Mouse (Mus musculus): ENCODE data around the gene Myh10. TPM values are rescaled to one million over a fixed set of nuclear protein-coding genes. Genes with fewer than 3 reads are reported as not detected.

Myh10 gene
- total RNA-seq, 1 experiment from 2014 or later = 31.8 TPM

GRCm38 (mm10) chr11:68748121-68748520 lies 56.8 kb downstream of the Myh10 start:
- DNase-seq = no peak

GRCm38 (mm10) chr11:68750206-68750605 lies 58.8 kb downstream of the Myh10 start:
- no peak for DNase-seq

- peak; percentile 21 for DNase-seq
These were observed 59.6 kb downstream of the Myh10 start for GRCm38 (mm10) chr11:68750938-68751337.

- no peak for DNase-seq
These were observed 62.9 kb downstream of the Myh10 start for GRCm38 (mm10) chr11:68754283-68754682.

- DNase-seq = no peak
These were observed 65.3 kb downstream of the Myh10 start for GRCm38 (mm10) chr11:68756456-68757348.

- DNase-seq = no peak
These were observed 68.3 kb downstream of the Myh10 start for GRCm38 (mm10) chr11:68759691-68760090.

GRCm38 (mm10) chr11:68761155-68761554 lies 69.8 kb downstream of the Myh10 start:
- no peak for DNase-seq

DNA sequence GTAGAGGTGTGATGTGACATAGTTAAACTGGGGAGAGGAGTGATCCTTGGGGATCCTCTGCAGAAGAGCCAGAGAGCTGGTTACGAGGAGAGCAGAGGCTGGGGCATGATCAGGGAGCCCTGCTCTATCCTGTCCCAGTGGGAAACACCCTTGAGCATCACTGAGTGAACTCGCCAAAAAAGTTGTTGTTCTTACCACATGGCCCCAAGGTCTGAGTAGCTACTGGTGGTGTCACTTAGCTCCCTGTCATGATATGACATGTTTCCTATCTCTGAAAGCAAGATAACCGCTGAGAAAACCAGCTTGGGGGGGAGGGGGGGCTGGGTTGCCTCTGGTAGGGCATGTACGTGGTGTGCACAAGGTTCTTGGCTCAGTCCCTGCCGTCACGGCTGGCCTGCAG lies 70.3 kb downstream of the Myh10 start:
- no peak for DNase-seq

- no peak for DNase-seq
These were observed 73.3 kb downstream of the Myh10 start for GRCm38 (mm10) chr11:68764622-68765021.

DNA sequence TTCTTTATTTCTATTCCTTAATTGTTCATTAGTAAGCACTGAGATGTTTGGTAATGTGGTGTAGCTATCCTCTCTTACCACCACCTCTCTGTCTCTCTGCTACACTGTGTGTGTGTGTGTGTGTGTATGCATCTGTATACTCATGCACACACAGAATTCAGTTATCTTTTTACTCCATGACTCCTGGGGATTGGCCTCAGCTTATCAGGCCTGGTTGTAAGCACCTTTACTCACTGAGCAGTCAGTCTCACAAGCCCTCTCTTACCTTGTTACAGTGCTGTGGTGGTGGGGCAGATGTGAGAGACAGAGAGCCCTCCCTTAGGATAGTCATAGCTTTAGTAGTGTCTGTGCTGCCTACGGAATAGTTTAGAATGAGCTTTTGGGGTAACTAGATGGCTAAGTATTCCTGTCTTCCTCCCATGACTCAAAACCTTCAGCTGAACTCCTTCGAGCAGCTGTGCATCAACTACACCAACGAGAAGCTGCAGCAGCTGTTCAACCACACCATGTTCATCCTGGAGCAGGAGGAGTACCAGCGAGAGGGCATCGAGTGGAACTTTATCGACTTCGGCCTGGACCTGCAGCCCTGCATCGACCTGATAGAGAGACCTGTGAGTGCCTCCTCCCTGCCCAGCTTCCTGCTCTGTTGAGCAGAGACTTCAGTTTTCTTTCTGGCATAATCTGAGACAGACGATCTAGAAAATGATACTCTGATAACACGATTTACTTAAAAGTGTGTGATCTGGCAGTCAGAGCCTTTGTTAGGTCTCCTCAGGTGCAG lies 76.6 kb downstream of the Myh10 start:
- DNase-seq = no peak

DNA sequence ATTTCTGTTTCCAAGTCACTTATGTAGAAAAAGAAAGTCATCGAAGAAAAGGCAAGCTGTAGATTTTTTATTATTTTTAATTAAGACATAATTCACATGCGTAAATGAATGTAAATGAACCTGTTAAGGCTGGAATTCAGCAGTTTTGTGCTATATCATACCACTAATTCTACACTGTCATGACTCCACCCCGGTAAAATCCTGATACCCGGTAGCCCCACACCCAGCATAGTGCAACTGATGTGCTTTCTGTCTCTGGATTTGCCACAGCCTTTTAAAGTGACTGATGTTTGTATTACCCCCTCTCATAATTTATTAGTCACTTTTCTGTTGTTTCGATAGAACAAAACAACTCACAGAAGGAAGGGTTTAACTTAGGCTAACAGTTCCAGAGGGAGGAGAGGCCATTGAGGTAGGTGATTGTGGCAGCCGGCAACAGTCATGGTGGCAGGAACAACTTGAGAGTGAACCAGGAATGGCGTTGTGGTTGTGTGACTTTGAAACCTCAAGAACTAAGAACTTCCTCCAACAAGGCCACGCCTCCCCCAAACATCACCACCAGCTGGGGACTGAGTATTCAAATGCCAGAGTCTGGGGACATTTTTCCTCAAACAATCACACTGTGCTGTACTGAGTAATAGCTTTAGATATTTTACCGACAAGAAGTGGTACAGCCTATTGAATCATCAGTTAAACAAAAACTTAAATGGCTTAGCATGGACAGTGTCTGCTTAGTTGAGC lies 78.6 kb downstream of the Myh10 start:
- no peak for DNase-seq

GRCm38 (mm10) chr11:68776147-68776655 lies 84.8 kb downstream of the Myh10 start:
- DNase-seq = no peak

GRCm38 (mm10) chr11:68777933-68778332 lies 86.6 kb downstream of the Myh10 start:
- no peak for DNase-seq

- DNase-seq = no peak
These were observed 87.5 kb downstream of the Myh10 start for GRCm38 (mm10) chr11:68778855-68779254.

DNA sequence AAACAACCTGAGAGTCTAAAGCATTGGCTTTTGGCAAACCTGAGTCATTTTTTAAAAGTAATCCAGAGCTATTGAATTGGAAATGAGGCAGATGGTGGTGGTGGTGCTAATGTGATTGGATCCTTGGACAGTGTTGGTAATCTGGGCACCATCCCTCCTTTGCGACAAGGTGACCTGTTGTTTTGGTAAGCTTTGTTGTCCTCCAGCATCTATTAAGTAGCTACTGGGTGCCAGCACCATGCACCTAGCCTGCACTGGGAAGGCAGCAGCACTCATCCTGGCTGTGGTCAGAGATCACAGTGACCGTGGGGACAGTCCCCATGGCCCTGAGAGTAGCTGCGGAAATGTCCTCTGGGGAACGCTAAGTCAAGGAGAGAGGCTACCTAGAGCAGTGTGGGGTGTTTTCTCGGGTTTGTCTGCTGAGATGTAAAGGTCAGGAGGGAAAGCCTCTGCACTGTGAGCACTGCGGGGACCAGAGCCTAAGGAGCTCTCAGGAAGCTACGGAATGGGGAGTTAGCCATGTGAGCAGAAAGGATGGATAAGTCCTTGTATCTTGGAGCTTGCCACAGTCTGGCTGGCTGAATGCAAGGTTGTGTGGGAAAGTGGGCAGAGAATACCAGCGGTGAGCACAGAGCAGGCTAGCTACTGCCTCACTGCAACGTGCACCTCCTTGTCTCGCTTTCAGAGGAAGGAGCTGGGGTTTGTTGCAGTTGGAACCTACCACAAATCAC lies 88.5 kb downstream of the Myh10 start:
- no peak for DNase-seq

DNA sequence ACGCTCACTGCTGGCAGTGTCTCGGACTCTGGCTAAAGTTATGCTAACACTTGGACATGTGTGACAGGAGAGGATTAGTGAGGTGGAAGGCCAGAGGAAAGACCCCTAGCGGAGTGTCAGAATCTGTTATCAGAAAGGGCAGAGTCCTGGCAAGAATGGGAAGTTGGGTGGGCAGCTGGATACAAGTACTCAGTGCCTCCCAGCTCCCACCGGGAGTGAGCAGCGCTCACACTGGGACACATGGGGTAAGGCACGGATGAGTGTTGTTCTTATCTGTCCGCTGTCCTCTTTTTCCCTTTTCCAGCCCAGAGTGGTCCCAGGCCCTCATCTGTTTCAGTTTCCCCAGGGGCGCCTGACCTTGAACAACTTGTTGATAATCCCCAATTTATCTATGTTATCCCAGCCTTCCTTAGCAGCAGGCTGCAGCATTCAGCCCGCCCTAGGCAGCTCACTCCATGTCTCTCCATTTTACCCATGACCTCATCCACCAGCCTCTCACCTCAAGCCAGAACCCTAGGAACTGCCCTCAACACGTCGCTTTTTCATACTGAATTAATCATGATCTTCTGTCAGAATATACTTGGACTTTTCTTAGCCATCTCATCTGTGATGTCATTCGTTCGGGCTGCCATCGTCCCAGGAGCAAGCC lies 89.2 kb downstream of the Myh10 start:
- DNase-seq = no peak

GRCm38 (mm10) chr11:68782336-68782735 lies 91.0 kb downstream of the Myh10 start:
- no peak for DNase-seq

DNA sequence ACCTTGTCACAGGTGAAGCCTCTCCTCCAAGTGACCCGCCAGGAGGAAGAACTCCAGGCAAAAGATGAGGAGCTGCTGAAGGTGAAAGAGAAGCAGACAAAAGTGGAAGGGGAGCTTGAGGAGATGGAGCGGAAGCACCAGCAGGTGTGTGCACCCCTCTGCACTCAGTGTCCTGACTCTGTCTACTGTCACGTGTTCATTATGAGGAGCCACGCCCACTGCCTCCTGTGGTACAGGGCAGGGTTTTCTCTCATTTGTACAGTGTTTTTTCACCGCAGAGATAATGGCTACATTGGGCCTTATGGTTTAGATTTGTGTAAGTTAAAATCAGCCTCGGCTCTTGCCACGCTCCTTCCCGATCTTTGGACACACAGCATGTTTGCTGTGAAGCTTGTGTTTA lies 94.5 kb downstream of the Myh10 start:
- no peak for DNase-seq

DNA sequence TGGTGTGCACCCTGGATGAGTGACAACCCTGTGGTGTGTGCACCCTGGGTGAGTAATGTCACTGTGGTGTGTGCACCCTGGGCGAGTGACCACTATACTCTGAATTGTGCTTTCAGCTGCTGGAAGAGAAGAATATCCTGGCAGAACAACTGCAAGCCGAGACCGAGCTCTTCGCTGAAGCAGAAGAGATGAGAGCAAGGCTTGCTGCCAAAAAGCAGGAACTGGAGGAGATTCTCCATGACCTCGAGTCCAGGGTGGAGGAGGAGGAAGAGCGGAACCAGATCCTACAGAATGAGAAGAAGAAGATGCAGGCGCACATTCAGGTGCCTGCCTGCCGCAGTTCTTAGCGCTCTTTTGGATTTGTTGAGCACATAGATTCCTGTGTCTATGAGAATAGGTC lies 95.9 kb downstream of the Myh10 start:
- DNase-seq = no peak

GRCm38 (mm10) chr11:68790720-68791119 lies 99.4 kb downstream of the Myh10 start:
- DNase-seq = no peak

DNA sequence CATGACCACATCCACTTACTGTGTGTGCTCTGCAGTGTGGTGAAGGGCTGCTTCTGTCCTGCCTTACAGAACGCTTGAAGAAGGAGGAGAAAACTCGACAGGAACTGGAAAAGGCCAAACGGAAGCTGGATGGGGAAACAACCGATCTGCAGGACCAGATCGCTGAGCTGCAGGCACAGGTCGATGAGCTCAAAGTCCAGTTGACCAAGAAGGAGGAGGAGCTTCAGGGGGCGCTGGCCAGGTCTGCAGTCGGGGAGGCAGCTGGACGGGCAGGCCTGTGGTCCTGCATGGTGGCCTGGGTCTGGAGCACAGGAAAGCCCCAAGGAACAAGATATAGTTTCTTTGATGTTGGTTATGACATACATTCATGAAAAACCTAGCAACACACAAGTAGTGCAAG lies 100.4 kb downstream of the Myh10 start:
- no peak for DNase-seq

All from adrenal gland, postnatal 25 days (tissue).